Mouse (Mus musculus): ENCODE measurements around the gene Ttc34. TPM values are rescaled to one million over a fixed set of nuclear protein-coding genes. Genes with fewer than 3 reads are reported as not detected.
A peak's percentile ranks its signal among the peaks of the same experiment; 100 is the strongest.

Ttc34 gene
- total and polyA plus RNA-seq, 3 experiments: 0.09 to 0.31 (median 0.10) TPM

GRCm38 (mm10) chr4:154904185-154905071 lies 67.2 kb downstream of the Ttc34 start:
- no peak overlapping the region for H3K4me3 ChIP-seq
- H3K4me1 ChIP-seq (ENCODE audit: control insufficient read depth, insufficient read depth, low read length): no peaks in the 10 kb centered on the region
- H3K79me2 ChIP-seq (replicated peaks; ENCODE audit: control insufficient read depth, insufficient read depth, low read length): no peaks in the 10 kb centered on the region
- H3K9ac ChIP-seq (ENCODE audit: low read depth, low read length): no peak overlapping the region
- no peak overlapping the region for H3K27ac ChIP-seq
- TF ChIP-seq POLR2A (IDR thresholded peaks at IDR 0.05; ENCODE audit: insufficient read depth, low read depth, low read length) (no peak), EP300 (IDR thresholded peaks at IDR 0.05; ENCODE audit: insufficient read depth, low read depth, low read length) (no peak), CTCF (IDR thresholded peaks at IDR 0.05) (no peak)
- H3K27me3 ChIP-seq (ENCODE audit: control insufficient read depth, insufficient read depth, low read length): 0 out of 2 replicates have a peak, but pooled peaks cover 2% of the 10 kb centered on the region
- WGBS: 4% methylated on average over 16 of the region's 16 CpGs
- no peaks in the 10 kb centered on the region for H3K36me3 ChIP-seq (ENCODE audit: control insufficient read depth, insufficient read depth, low read length)
- peak; percentile 66 to 81 for DNase-seq
- intact Hi-C loops (cut with DNase I): no loop called here

GRCm38 (mm10) chr4:154907833-154908232 lies 70.6 kb downstream of the Ttc34 start:
- 41% methylated on average over 17 of the region's 17 CpGs for WGBS

GRCm38 (mm10) chr4:154908490-154908889 lies 71.2 kb downstream of the Ttc34 start:
- Histone ChIP-seq H3K4me3 (no peak overlapping the region), H3K36me3 (ENCODE audit: control insufficient read depth, insufficient read depth, low read length) (no peaks in the 10 kb centered on the region), H3K9ac (ENCODE audit: low read depth, low read length) (no peak overlapping the region), H3K27ac (no peak overlapping the region), H3K79me2 (replicated peaks; ENCODE audit: control insufficient read depth, insufficient read depth, low read length) (no peaks in the 10 kb centered on the region), H3K4me1 (ENCODE audit: control insufficient read depth, insufficient read depth, low read length) (no peaks in the 10 kb centered on the region), H3K27me3 (ENCODE audit: control insufficient read depth, insufficient read depth, low read length) (0 out of 2 replicates have a peak, but pooled peaks cover 2% of the 10 kb centered on the region)
- no peak for DNase-seq
- TF ChIP-seq POLR2A (IDR thresholded peaks at IDR 0.05; ENCODE audit: insufficient read depth, low read depth, low read length) (no peak), EP300 (IDR thresholded peaks at IDR 0.05; ENCODE audit: insufficient read depth, low read depth, low read length) (no peak), CTCF (IDR thresholded peaks at IDR 0.05) (no peak)
- intact Hi-C loops (cut with DNase I): no loop called here
- 84% methylated on average over 5 of the region's 5 CpGs for WGBS

More at GRCm38 (mm10) chr4:154907833-154908232, 70.6 kb downstream of the Ttc34 start:
- no peak overlapping the region for H3K27ac ChIP-seq
- 0 out of 2 replicates have a peak, but pooled peaks cover 2% of the 10 kb centered on the region for H3K27me3 ChIP-seq (ENCODE audit: control insufficient read depth, insufficient read depth, low read length)
- H3K4me3 ChIP-seq: no peak overlapping the region
- no peaks in the 10 kb centered on the region for H3K36me3 ChIP-seq (ENCODE audit: control insufficient read depth, insufficient read depth, low read length)
- intact Hi-C loops (cut with DNase I): loop anchor here (1.0 kb wide), 1 partner anchor 31 kb away; no protein-coding TSS in a partner anchor
- TF ChIP-seq EP300 (IDR thresholded peaks at IDR 0.05; ENCODE audit: insufficient read depth, low read depth, low read length) (0 out of 2 replicates have a peak, but pooled peaks have one; percentile 22), POLR2A (IDR thresholded peaks at IDR 0.05; ENCODE audit: insufficient read depth, low read depth, low read length) (no peak), CTCF (IDR thresholded peaks at IDR 0.05) (peak; percentile 91)
- no peaks in the 10 kb centered on the region for H3K4me1 ChIP-seq (ENCODE audit: control insufficient read depth, insufficient read depth, low read length)
- no peak overlapping the region for H3K9ac ChIP-seq (ENCODE audit: low read depth, low read length)
- H3K79me2 ChIP-seq (replicated peaks; ENCODE audit: control insufficient read depth, insufficient read depth, low read length): no peaks in the 10 kb centered on the region
- DNase-seq: peak; percentile 59 to 72

GRCm38 (mm10) chr4:154910606-154911522 lies 73.6 kb downstream of the Ttc34 start:
- TF ChIP-seq POLR2A (IDR thresholded peaks at IDR 0.05; ENCODE audit: insufficient read depth, low read depth, low read length): no peak
- TF ChIP-seq EP300 (IDR thresholded peaks at IDR 0.05; ENCODE audit: insufficient read depth, low read depth, low read length): 0 out of 2 replicates have a peak, but pooled peaks have one; percentile 8
- no peak overlapping the region for H3K4me3 ChIP-seq
- H3K9ac ChIP-seq (ENCODE audit: low read depth, low read length): no peak overlapping the region
- H3K27ac ChIP-seq: no peak overlapping the region
- peak in 1 of 2 experiments; percentile 52 for DNase-seq
- WGBS: 43% methylated on average over 15 of the region's 15 CpGs
- intact Hi-C loops (cut with DNase I): no loop called here
- no peaks in the 10 kb centered on the region for H3K36me3 ChIP-seq (ENCODE audit: control insufficient read depth, insufficient read depth, low read length)
- H3K4me1 ChIP-seq (ENCODE audit: control insufficient read depth, insufficient read depth, low read length): no peaks in the 10 kb centered on the region
- H3K27me3 ChIP-seq (ENCODE audit: control insufficient read depth, insufficient read depth, low read length): no peaks in the 10 kb centered on the region
- no peaks in the 10 kb centered on the region for H3K79me2 ChIP-seq (replicated peaks; ENCODE audit: control insufficient read depth, insufficient read depth, low read length)

GRCm38 (mm10) chr4:154911644-154912043 lies 74.4 kb downstream of the Ttc34 start:
- no peaks in the 10 kb centered on the region for H3K4me1 ChIP-seq (ENCODE audit: control insufficient read depth, insufficient read depth, low read length)
- TF ChIP-seq EP300 (IDR thresholded peaks at IDR 0.05; ENCODE audit: insufficient read depth, low read depth, low read length): no peak
- TF ChIP-seq CTCF (IDR thresholded peaks at IDR 0.05): no peak
- TF ChIP-seq POLR2A (IDR thresholded peaks at IDR 0.05; ENCODE audit: insufficient read depth, low read depth, low read length): no peak
- 63% methylated on average over 2 of the region's 2 CpGs for WGBS
- DNase-seq: no peak
- intact Hi-C loops (cut with DNase I): no loop called here
- H3K4me3 ChIP-seq: no peak overlapping the region
- H3K9ac ChIP-seq (ENCODE audit: low read depth, low read length): no peak overlapping the region
- H3K79me2 ChIP-seq (replicated peaks; ENCODE audit: control insufficient read depth, insufficient read depth, low read length): no peaks in the 10 kb centered on the region
- H3K27me3 ChIP-seq (ENCODE audit: control insufficient read depth, insufficient read depth, low read length): no peaks in the 10 kb centered on the region
- no peak overlapping the region for H3K27ac ChIP-seq
- H3K36me3 ChIP-seq (ENCODE audit: control insufficient read depth, insufficient read depth, low read length): no peaks in the 10 kb centered on the region
